Mouse (Mus musculus) A20 (cell line): Measurements from ENCODE around the gene Ppp2r5d.

Experiments used
- DNase-seq: peaks from one replicate; pipeline ENCODE4 v3.0.0-alpha.2; 2011; ENCODE audit warnings: low read depth, low spot score

The Ppp2r5d gene

DNA sequence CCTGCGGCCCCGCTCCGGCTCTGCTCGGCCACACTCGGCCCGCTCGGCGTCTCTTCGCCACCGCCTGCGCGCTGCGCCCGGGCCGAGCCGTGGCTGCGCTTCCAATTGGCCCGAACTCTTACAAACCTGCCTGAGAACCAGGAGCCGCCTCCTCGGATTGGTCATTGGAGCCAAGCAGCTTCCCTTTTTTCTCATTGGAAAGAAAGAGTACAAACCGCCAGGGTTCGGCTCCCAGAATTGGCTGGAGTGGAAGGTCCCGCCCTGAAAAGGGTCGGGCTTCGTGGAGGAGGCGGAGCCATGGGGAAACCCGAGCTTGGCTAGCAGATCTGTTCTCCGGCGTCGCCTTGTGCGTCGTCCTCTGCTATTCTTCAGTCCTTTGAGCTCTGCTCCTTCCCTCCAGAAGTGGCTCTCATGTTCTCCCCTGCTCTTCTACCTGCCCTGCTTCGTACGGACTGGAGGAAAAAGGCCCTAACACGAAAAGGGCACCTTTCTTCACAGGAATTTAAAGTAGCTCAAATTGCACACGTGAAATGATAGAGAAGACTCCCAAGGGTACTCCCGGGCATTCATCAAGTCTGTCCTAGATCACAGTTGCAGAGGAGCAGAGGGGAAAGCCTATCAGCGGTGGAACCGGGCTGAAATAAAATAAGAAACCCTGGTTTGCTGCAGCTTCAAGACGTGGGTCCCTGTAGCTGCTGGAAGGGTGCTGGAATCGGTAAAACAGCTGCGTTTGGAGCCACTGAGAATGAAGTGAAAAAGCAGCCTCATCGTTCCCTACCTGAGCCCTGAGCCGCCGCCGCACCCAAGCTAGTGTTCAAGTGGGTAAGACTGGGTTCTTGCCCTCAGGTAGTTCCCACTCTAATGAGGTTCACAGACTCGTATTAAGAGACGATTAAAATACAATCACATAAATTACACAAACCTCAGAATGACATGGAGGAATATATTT is at the start of gene Ppp2r5d:
Gene Ppp2r5d, minus strand, starts transcription at position 225 of the 949 bp plus-strand sequence.
- peak; percentile 98 for DNase-seq

DNA sequence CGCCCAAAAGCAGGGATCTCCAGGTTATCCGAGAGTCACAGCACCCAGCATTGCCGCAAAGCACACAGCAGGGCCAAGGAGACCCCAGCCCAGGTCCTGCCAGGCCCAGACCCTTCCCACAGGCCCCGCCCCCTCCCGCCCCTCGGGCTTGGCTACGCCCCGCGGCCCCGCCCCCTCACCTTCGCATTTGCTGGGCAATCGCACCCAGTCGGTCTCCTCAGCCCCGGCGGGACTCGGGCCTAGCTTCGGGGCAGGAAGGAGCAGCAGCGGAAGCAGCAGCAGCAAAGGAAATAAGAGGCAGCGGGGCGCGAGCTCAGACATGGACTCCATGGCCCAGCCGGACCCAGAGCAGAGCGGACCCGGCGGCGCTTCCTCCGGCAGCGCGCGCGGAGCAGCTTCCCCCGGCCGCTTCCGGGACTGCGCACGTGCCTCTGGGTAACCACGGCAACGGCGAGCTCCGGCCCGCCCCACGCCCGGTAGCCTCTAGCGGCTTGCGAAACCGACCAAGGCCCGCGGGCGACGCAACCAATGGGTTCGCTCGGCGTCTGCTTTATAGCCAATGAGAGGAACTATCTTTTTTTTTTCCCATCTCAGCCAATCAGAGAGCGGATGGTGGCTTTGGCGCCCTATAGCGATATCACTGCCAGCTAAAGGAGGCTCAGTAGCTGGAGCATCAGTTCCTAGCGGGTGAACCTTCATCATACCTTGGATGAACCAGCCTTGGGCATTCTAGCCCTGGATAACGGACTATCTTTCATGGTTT is 47.1 kb upstream of the Ppp2r5d start, which contains the start of gene Cnpy3:
Gene Cnpy3, minus strand, starts transcription at position 421 of the 763 bp plus-strand sequence.
- DNase-seq, result peak; percentile 99

DNA sequence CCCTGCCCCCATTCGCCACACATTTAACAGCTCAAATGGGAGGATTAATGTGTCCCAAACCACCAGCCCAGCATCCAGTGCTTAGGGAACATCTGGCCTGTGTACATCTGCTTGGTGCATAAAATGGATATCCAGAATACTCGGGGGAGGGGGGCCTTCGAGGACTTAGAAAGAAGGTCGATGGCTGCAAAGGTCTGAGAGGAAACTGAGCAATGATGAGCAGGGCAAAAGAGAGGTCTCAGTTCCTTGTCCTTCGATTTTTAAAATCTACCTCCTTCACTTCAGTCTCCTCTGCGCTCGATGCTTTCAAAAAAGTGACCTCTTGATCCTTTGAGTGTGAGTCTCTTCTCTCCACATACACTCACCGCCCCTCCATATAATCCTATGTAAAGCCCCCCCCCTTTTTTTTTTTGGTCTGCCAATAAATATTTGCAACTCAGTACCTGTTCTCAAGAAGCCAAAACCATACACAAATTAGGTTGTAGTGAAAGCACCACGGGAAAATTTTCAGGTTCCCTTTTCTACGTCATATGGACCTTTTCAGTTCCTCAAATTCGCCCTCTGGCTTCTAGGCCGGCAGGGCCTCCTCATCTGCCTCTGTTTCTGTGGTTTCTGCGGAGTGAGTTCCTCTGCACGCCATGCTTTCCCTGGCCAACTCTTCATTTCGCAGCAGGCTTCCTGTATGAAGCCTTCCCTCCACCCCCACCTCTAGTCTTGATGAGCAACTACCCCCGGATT is 46.3 kb upstream of the Ppp2r5d start:
- DNase-seq, result peak; percentile 94

DNA sequence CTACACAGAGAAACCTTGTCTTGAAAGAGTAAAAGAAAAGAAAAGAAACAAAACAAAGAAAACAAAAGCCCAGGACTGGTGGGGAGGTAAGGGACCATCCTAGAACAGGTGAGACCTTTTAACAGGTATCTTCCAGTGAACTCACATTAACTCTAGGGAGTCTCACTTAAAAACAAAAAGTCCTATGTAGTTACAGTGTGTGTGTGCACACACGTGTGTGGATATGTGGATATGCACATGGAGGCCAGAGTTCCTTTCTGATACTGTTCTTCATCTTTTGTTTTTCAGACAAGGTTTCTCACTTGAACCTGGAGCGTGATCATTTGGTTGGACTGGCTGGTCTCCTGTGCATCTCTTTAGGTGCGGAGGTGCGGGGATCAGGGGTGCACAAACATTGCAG is 45.7 kb upstream of the Ppp2r5d start:
- DNase-seq, result no peak

DNA sequence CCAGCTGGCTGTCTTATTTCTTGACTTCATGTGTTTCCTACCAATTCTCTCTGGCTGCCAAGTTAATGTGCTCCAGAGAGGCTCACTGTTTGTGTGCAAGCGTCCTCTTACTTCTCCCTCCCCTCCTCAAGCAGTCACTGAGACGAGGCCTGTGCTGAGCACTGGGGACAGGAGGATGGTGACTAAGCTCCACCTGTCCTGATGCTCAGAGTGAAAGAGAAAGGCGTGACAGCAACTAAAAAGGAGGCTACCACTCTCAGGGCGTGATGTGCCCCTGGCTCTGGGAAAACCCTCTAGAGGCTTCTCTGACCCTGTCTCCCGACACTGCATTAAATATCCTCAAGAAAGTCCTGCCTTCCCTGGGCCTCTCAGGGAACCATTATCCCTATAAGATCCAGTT is 44.4 kb upstream of the Ppp2r5d start:
- DNase-seq, result peak; percentile 73

DNA sequence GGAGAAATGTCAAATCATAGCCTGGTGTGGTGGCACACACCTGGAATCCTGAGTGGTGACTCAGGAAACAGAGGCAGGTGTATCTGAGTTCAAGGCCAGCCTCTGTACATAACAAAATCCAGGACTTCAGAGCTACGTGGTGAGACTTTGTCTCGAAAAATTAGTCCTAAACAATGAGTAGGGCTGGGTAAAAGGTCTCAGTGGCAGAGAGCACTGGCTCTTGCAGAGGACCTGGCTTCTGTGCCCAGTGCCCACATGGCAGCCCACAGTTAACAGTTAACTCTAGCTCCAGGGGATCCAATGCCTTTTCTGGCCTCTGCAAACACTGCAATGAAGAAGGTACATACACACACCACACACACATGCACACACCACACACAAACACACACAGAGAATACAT is 42.9 kb upstream of the Ppp2r5d start:
- DNase-seq, result no peak

DNA sequence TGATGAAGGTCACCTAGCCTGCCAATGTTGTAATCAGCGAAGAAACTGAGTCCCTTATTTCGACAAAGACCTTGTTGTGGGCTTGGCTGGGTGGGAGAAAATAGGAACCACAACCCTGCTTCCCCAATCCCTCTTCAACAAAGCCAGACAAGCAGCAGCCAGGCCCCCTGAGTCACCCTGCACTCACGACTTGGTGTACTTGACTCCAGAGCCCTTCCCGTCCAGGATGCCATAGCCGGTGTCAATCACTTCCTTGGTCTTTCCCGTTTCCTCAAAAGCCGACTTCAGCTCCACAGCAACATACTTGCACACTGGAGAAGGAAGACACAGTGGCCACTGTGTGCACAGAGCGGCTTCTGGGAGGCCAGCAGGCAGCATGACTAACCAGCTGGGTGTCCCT is 42.3 kb upstream of the Ppp2r5d start:
- DNase-seq, result no peak

DNA sequence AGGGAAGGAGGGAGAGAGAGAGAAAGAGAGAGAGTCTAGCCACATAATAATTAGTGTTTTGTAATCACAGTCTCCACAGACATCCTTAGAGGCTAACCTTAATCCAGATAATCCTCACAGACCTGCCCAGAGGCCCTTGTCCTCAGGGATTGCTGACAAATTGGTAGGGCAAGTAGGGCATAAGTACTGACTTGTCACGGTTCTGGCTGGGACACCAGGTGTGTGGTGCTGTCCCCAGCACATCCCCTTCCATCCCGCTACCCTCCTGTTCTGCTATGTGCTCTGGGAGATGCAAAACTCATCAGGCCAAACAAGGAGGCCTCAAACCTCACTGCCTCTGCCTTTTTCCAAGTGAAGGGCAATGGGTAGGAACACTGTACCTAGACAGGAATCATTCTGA is 40.6 kb upstream of the Ppp2r5d start:
- peak; percentile 51 for DNase-seq

DNA sequence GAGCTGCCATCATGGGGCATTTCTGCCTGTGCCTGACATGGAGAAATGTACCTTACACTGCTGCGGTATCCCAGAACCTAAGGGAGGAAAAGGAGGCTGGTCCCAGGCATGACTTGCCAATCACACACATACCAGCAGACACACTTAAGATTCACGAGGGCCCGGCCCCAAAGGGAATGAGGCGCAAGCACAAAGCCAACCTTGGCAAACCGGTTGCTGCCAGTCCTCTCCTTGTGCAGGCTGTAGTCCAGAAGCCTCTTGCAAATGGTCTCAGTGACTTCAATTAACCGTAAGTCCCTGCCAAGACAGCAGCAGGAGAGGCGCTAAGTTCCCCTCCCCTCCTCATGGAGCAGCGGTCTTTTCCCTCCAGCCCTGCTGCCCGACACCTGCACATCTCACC is 38.1 kb upstream of the Ppp2r5d start:
- DNase-seq, result no peak

DNA sequence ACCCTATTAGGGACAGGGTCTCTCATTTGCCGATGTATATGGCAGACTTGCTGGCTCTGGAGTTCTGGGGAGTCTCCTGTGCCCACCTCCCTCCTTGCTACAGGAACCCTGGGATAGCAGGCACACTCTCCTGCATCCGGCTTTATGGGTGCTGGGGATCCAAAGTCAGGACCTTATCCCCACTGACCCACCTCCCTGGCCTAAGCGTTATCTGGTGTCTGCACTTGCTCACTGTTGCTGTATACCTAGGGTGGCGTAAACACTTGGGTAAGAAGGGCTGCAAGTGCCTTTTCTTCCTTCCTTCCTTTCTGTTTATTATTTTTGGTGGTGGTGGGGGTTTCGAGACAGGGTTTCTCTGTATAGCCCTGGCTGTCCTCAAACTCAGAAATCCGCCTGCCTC is 36.4 kb upstream of the Ppp2r5d start:
- no peak for DNase-seq

DNA sequence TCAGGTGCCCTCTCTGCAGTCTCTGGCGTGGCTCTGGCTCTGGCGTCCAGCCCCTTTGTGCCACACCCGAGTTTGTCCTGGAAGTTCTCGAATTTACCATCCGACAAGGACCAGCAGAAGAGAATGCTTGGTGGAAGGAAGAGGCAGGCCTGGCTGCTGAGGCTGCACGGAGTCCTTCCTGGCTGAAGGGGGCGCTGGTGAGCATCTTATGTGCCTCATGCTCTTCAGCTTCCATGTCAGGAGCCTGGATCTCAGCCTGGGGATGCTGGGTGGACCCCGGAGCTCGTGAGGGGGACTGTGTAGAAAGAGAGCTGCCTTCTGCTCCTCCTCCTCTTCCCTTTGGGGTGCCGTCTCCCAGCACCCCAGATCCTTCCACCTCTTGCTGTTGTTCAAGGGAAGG is 31.2 kb upstream of the Ppp2r5d start:
- DNase-seq, result peak; percentile 61

DNA sequence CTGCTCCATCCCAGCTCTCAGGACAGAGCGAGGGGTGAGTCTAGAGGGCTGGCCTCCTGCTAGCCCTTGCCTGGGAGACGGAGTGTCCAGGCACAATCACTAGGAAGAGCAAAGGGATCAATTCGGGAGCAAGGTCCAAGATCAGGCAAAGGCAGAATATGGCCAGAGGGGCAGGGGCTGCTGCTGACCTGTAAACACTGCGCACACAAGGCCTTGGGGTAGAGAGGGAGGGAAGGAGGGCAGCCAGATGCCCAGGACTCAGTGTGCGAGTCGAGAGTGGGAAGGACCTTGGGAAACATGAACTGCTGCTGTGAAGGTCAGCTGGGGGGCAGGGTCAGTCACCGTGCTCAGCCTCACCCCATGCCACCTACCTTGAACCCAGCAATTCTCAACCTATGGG is 30.4 kb upstream of the Ppp2r5d start:
- DNase-seq, result no peak

DNA sequence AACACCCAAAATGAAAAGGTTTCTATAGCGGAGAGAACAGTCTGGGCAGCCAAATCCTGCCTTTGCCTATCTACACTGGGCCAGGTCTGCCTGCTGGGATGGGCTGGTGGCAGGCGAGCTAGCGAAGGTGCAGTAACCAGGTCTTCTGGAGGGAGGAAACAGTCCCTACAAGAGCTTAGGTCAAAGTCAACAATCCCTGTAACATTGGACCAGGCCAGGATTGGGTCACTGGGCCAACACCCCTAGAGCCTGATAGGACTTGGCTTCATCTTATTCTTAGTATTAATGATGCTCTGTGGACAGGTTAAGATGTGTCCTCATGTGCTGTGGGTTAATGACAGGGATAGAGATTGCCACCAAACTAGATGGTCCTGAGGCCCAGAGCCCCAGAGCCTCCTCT is 29.1 kb upstream of the Ppp2r5d start:
- DNase-seq, result no peak

DNA sequence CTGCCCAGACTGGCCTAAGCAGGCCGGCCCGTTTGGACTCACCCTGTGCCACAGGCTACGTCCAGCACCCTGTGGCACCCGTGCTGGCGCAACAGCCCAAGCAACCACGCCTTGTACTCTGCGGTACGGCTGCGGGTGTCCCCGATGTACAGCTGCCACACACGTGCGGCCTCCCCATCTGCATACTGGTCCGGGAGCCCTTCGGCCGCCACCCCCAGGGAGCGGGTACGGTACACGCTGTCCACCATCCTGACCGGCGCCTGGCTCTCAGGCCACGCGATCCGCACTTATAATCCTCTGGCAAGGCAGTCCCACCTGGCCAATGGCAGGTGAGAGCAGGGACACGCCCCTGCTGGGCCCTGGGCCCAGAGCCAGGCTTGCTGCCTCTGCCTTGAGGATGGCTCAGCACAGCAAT is 24.0 kb upstream of the Ppp2r5d start, which contains the start of gene Gnmt:
Gene Gnmt, minus strand, starts transcription at position 265 of the 415 bp plus-strand sequence.
- no peak for DNase-seq

DNA sequence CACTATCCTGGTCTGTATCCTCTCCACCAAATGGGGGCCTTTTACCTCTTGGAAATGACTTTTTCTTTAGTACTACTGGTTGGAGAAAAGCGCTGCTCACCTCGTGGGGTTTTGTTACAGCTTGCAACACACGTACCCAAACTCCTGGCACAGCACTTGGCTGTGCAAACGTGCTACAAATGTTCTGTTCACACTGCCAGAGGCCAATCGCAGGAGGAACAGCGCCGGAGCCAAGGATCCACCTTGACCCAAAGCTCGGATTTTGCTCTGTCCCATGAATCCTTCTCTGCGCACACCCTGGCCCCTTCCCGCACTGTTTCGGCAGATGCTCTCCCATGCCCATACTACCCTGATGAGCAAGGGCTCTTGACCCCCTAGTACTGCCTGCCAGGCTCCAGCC is 23.6 kb upstream of the Ppp2r5d start:
- DNase-seq, result no peak

DNA sequence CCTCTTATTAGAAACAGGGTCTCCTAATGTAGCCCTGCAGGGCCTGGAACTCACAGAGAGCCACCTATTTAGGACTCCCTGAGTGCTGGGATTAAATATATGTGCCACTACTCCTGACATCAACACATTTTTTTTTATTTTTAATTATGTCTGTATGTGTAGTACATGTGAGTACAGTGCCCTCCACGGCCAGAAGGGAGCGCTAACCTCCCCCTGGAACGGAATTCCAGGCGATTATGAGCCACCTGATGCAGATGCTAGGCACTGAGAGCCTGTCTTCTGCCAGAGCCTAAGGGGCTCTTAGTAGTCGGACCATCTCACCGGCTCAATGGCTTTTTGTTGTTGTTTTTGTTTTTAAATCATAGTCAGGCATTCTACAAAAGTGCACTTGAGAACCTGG is 23.1 kb upstream of the Ppp2r5d start:
- peak; percentile 32 for DNase-seq

DNA sequence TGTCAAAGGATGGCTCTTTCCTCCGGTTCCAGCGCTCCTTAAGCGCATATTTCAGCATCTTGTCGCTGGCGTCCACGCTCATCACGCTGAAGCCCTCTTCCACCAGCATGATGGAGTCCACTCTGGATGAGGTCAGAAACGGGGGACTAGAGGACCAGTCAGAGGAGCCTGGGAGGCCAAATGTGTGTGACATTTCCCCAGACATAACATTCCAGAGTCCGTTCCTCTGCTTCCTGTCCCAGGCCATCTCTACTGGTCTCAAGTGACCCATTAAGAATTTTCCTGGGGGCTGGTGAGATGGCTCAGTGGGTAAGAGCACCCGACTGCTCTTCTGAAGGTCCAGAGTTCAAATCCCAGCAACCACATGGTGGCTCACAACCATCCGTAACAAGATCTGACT is 22.4 kb upstream of the Ppp2r5d start:
- no peak for DNase-seq

DNA sequence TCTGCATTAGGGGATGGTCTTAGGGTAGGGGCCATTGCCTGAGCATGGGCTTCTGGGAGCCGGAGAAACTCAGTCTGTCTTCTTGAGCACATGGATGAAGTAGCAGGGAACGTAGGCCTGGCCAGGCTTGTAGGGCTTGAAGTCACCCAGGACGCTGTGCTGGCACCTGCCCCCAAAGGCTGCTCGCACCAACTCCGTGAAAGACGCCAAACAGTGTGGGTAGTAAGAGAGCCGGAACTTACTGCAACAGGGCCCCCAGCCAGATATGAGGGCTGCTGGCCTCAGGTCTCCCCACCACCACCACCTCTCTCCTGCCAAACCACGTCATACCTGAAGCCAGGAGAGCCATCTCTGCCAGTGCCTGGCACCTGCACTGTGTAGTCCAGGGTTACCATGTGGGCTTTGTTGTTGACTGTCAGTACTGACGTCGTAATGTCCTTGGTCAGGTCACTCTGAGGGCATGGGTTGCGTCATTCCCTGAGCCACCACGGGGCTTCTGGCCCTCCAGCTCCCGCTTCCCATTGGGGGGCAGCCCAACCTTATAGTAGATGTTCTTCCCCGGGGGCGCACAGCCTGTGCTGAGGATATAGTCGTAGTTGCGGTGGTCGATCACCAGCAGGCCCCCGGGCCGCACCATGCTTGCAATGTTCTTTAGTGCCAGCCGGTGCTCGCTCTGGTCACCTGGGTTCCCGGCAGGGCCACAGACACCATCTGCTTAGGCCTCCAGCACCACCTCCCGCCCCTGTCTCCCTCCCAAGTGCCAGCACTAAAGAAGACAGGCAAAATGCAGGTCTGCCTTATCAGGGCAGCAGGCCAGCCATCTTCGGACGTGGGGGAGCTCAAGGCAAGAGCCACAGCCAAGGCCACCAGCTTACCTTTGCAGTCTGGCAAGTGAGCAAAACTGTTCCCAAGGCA is 21.1 kb upstream of the Ppp2r5d start:
- DNase-seq, result no peak

DNA sequence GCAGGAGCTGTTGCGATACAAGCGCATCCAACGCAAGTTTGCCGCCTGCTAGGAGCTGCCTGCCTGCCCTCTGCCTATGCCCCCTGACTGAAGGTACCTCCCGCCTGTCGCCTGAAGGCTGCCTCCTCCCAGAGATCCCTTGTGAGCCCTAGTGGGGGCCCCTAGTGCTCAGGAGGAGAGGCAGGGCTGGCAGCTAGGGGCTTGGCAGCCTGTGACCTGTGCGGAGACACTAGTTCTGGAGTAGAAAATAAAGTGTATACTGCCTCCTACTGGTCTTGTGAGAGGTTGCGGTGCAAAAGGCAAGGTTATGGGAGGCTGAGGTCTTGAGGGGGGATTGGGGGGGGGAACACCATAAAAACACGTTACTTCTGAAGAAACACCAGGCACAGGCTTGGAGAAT is 20.4 kb upstream of the Ppp2r5d start:
- DNase-seq, result peak; percentile 51

DNA sequence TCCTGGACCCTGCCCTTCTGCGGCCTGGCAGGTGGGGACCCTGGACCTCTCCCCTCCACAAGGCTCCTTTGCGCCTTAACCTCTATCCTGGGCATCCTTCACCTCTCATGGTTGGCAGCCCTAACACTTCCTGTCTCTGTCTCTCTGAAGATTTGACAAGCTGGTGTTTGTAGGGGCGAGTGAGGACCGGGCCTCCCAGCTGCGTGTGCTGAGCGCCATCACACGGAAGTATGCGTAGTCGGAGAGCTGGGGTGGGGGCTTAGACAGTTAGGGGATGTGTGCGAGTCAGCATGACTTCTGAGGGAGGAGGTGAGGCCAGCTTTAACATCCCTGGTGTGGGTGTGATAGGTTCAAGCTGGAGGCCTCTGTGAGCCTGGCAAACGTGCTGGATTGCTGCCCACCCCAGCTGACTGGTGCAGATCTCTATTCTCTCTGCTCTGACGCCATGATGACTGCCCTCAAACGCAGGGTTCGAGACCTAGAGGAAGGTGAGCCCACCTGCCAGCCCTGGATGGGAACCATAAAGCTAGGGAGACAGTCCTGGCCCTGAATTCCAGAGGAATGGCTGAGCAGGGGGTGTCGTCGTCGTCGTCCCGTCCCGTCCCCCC is 19.7 kb upstream of the Ppp2r5d start:
- no peak for DNase-seq
